Mouse (Mus musculus) small intestine, adult 2 months (tissue): ENCODE measurements at regions not wholly inside any gene's neighbourhood (a gene's known extent, or its start where the extent isn't known, plus 50 kb on each side); places are given as distances from the start of the nearest gene placed in this dataset.

ENCODE experiments used
- CTCF ChIP-seq: fragments of 200-500 bp; IDR thresholded peaks from 2 replicates; pipeline ENCODE4 v1.5.1; 2012; ENCODE audit warnings: low read depth, mild to moderate bottlenecking, control low read depth, inconsistent platforms, low read length, moderate library complexity, mixed read lengths; ENCODE audit not compliant: insufficient replicate concordance, insufficient read length; ENCODE audit errors: extremely low read depth
- POLR2A ChIP-seq: fragments of 200-500 bp; IDR thresholded peaks from 2 replicates; pipeline ENCODE4 v1.6.1; 2012; ENCODE audit warnings: low read depth, mild to moderate bottlenecking, control low read depth, inconsistent platforms, low read length, moderate library complexity

- TF ChIP-seq CTCF: no peak
- TF ChIP-seq POLR2A: no peak
Observed at GRCm38 (mm10) chr8:92057857-92058256, 256.0 kb upstream of the Irx3 start.
